ENCODE assay signal across 28 mouse cellular contexts in the genomic region with DNA sequence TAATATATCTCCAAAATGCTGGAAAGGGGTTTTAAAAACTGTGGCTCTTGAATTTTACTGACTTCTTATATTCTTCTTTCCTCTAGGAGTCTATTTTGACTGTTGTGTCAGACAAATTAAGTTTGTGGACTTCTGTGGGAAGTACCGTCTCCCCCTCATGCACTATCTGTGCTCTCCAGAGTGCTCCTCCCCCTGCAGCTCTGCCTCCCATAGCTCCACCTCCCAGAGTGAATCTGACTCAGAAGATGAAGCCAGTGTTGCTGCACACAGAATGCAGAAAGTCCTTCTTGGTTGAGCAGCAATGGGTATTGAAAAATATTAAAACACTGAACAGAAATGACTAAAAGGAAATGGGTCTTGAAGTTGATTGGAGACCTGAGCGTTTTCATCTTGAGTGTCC. TPM values are rescaled to one million over a fixed set of nuclear protein-coding genes. Genes with fewer than 3 reads are reported as not detected.
DNase-seq lines count a peak whose midpoint lies in the region; ATAC-seq and TF ChIP-seq lines count a peak whose summit lies in the region.
"Had no signal": no experiment of that assay in that cellular context is flagged by ENCODE, and none has a peak within 500 bp of the region (broad histone marks: within the 10 kb centered on the region; RNA-seq: fewer than 3 reads in every experiment).

No protein-coding gene starts in this region.

- no peak overlapping the region for H3K4me2 ChIP-seq in stomach, postnatal 0 days (replicated peaks; ENCODE audit: low read depth)
- H3K4me2 ChIP-seq: embryonic facial prominence, embryonic 15.5 days; heart, embryonic 12.5 days; hindbrain, embryonic 12.5 days had no signal

- TF ChIP-seq EP300 in stomach, postnatal 0 days (optimal IDR thresholded peaks at IDR 0.05): no peak

- H3K9me3 ChIP-seq in stomach, postnatal 0 days (ENCODE audit: control insufficient read depth, low read length): no peaks in the 10 kb centered on the region
- H3K9me3 ChIP-seq: embryonic facial prominence, embryonic 15.5 days; forebrain, embryonic 10.5 days; G1E; heart, embryonic 12.5 days; hindbrain, embryonic 12.5 days had no signal

- no peak overlapping the region for H3K27ac ChIP-seq in stomach, postnatal 0 days (replicated peaks)
- no peak overlapping the region for H3K27ac ChIP-seq in layer of hippocampus, adult 2 months
- H3K27ac ChIP-seq: embryonic facial prominence, embryonic 15.5 days; forebrain, embryonic 10.5 days; hindbrain, embryonic 12.5 days had no signal

- ATAC-seq in stomach, postnatal 0 days (ENCODE audit: low FRiP score, low TSS enrichment): no peak
- ATAC-seq: activated CD4-positive, CD25-positive, alpha-beta regulatory T cell, adult 4 months; CD4-positive, CD25-positive, alpha-beta regulatory T cell, adult 4 months; forebrain, embryonic 14.5 days; hindbrain, embryonic 16.5 days; inflammation-experienced regulatory T-cells, adult 6 months had no signal

- TF ChIP-seq CTCF in stomach, postnatal 0 days (IDR thresholded peaks at IDR 0.05; ENCODE audit: low read depth): no peak
- no peak for TF ChIP-seq CTCF in layer of hippocampus, adult 2 months (conservative IDR thresholded peaks at IDR 0.05)

- peak; percentile 66 to 82 for DNase-seq in adrenal gland, adult (ENCODE audit: inconsistent age in 2 of 2, low spot score in 1 of 2)
- DNase-seq in adrenal gland, adult 18-20 months (ENCODE audit: low spot score in 2 of 2): no peak
- DNase-seq in heart, adult 11 months: peak; percentile 82
- DNase-seq in heart, postnatal 36 days: no peak
- peak; percentile 56 to 69 for DNase-seq in adrenal gland, postnatal 36 days
- peak; percentile 12 for DNase-seq in stomach, postnatal 0 days (ENCODE audit: low spot score)
- no peak for DNase-seq in layer of hippocampus, adult 2 months (ENCODE audit: low spot score in 2 of 2)
- no peak for DNase-seq in lung, postnatal 25 days (ENCODE audit: low spot score)
- DNase-seq: B cell, adult 2 months; cerebellum, adult 2 months; cerebellum, postnatal 14 days; embryo, embryonic 11 days; gastrocnemius, postnatal 14 days; kidney, adult 2 months had no signal

- no peak overlapping the region for H3K9ac ChIP-seq in stomach, postnatal 0 days (ENCODE audit: low read length)
- H3K9ac ChIP-seq: embryonic facial prominence, embryonic 15.5 days; heart, embryonic 12.5 days; hindbrain, embryonic 12.5 days had no signal

- 66% methylated on average over 2 of the region's 2 CpGs for WGBS in stomach, postnatal 0 days

- intact Hi-C loops in heart, postnatal 36 days (cut with DNase I): no loop called here

- peaks cover 8% of the 10 kb centered on the region; the same call in 1 of the 2 replicates for H3K36me3 ChIP-seq in stomach, postnatal 0 days (ENCODE audit: control insufficient read depth, insufficient read depth, low read length)

- H3K4me3 ChIP-seq in stomach, postnatal 0 days (ENCODE audit: low read depth, low read length): no peak overlapping the region
- no peak overlapping the region for H3K4me3 ChIP-seq in layer of hippocampus, adult 2 months
- H3K4me3 ChIP-seq: embryonic facial prominence, embryonic 15.5 days; erythroblast, embryonic 14.5 days; forebrain, embryonic 10.5 days; heart, embryonic 12.5 days; hindbrain, embryonic 12.5 days had no signal

- H3K27me3 ChIP-seq in stomach, postnatal 0 days (ENCODE audit: control insufficient read depth, insufficient read depth, low read length): no peaks in the 10 kb centered on the region
- H3K27me3 ChIP-seq: embryonic facial prominence, embryonic 15.5 days; heart, embryonic 12.5 days; hindbrain, embryonic 12.5 days had no signal

- H3K4me1 ChIP-seq in stomach, postnatal 0 days (replicated peaks; ENCODE audit: control insufficient read depth, insufficient read depth): no peaks in the 10 kb centered on the region
- H3K4me1 ChIP-seq: embryonic facial prominence, embryonic 15.5 days; forebrain, embryonic 10.5 days had no signal

RNA-seq across cellular contexts. Expression of a gene that starts 13.0 kb away (rescaled TPM):
- total RNA-seq in adrenal gland, adult 18-20 months (2021): 100 to 1,000 TPM; 196 to 274 TPM
- total RNA-seq in heart, postnatal 36 days (2021): 10 to 100 TPM; 68.7 to 77.8 TPM
- total RNA-seq in adrenal gland, postnatal 36 days (2021): 100 to 1,000 TPM; 196 to 310 TPM
- 26.0 and 27.5 TPM in 2 replicates for polyA plus RNA-seq in stomach, postnatal 0 days (2015; fragmentation: Nextera tagmentation; extraction: Ambion mirVana)
- 100 to 1,000 TPM in 1 of 2 experiments, 10 to 100 TPM in 1; 97.2 to 102 TPM for total RNA-seq in layer of hippocampus, adult 2 months (2021)

RNA-seq across cellular contexts. Expression of a gene that starts 20.2 kb away (rescaled TPM):
- under 1 TPM; 0.27 to 0.99 TPM for total RNA-seq in adrenal gland, adult 18-20 months (2021)
- total RNA-seq in heart, postnatal 36 days (2021): 1 to 10 TPM; 1.0 to 1.1 TPM
- total RNA-seq in adrenal gland, postnatal 36 days (2021): under 1 TPM in 1 of 2 experiments, not detected in 1; 0.49 TPM
- polyA plus RNA-seq in stomach, postnatal 0 days (2015; fragmentation: Nextera tagmentation; extraction: Ambion mirVana): 0.29 and 0.56 TPM in 2 replicates
- not detected for total RNA-seq in layer of hippocampus, adult 2 months (2021)
- total RNA-seq: gastrocnemius, adult 18-20 months; gastrocnemius, postnatal 14 days had no signal
- polyA plus RNA-seq: activated CD4-positive, CD25-positive, alpha-beta regulatory T cell, adult 4 months; CD4-positive, CD25-positive, alpha-beta regulatory T cell, adult 4 months; erythroblast, embryonic 14.5 days; G1E; hindbrain, embryonic 16.5 days; inflammation-experienced regulatory T-cells, adult 6 months had no signal

RNA-seq across cellular contexts. Expression of a gene that starts 35.1 kb away (rescaled TPM):
- total RNA-seq in adrenal gland, adult 18-20 months (2021): under 1 TPM in 1 of 2 experiments, not detected in 1; 0.16 TPM
- total RNA-seq in heart, postnatal 36 days (2021): not detected
- under 1 TPM; 0.10 to 0.13 TPM for total RNA-seq in adrenal gland, postnatal 36 days (2021)
- polyA plus RNA-seq in stomach, postnatal 0 days (2015; fragmentation: Nextera tagmentation; extraction: Ambion mirVana): 0.07 TPM in 2 replicates
- under 1 TPM; 0.74 to 0.81 TPM for total RNA-seq in layer of hippocampus, adult 2 months (2021)
- total RNA-seq: common myeloid progenitor, adult 5-6 weeks; gastrocnemius, adult 18-20 months; heart, postnatal 25 days had no signal
- polyA plus RNA-seq: activated CD4-positive, CD25-positive, alpha-beta regulatory T cell, adult 4 months; CD4-positive, CD25-positive, alpha-beta regulatory T cell, adult 4 months; erythroblast, embryonic 14.5 days; G1E; inflammation-experienced regulatory T-cells, adult 6 months; kidney, adult 2 months had no signal

Comparison
In these comparisons a context has a peak if more than half of its experiments do, and no peak if none do; other contexts are left out.
1. DNase-seq: peak in adrenal gland, adult (2 of 2), heart, adult 11 months (single experiment), adrenal gland, postnatal 36 days (2 of 2) and stomach, postnatal 0 days (single experiment); none in adrenal gland, adult 18-20 months (0 of 2), heart, postnatal 36 days (0 of 2), layer of hippocampus, adult 2 months (0 of 2) and lung, postnatal 25 days (single experiment).